Mouse (Mus musculus) myocyte (in vitro differentiated cells): ENCODE results near the gene Pprc1. TPM values are rescaled to one million over a fixed set of nuclear protein-coding genes. Genes with fewer than 3 reads are reported as not detected.

Experiments
- H3K27me3 ChIP-seq: one replicate; pipeline ENCODE4 v1.6.1; 2011; ENCODE audit not compliant: control insufficient read depth, insufficient read depth, insufficient read length
- H3K36me3 ChIP-seq: one replicate; pipeline ENCODE4 v1.6.1; 2011; ENCODE audit not compliant: control insufficient read depth, insufficient read depth
- H3K4me2 ChIP-seq: one replicate; pipeline ENCODE4 v1.6.1; 2011; ENCODE audit warnings: low read depth, control low read depth
- H3K4me3 ChIP-seq: one replicate; pipeline ENCODE4 v1.5.1; 2011; ENCODE audit warnings: mild to moderate bottlenecking, control low read depth, moderate library complexity
- H3K79me2 ChIP-seq: one replicate; pipeline ENCODE4 v1.6.1; 2011; ENCODE audit not compliant: control insufficient read depth, insufficient read depth
- H3ac ChIP-seq: one replicate; pipeline ENCODE4 v1.6.1; 2011; ENCODE audit not compliant: control insufficient read depth, insufficient read length
- CEBPB ChIP-seq: IDR thresholded peaks from 2 replicates; pipeline ENCODE4 v1.6.1; 2011; ENCODE audit warnings: mild to moderate bottlenecking, moderate library complexity; ENCODE audit not compliant: poor library complexity, insufficient read depth, severe bottlenecking
- E2F4 ChIP-seq: IDR thresholded peaks from one replicate; pipeline ENCODE4 v1.6.1; 2011; ENCODE audit warnings: mild to moderate bottlenecking, control low read depth, moderate library complexity; ENCODE audit not compliant: insufficient read depth
- MAX ChIP-seq: IDR thresholded peaks from one replicate; pipeline ENCODE4 v1.6.1; 2011; ENCODE audit warnings: low read depth, mild to moderate bottlenecking, control low read depth
- MYOD1 ChIP-seq, 3 experiments: IDR thresholded peaks; one replicate each; pipeline ENCODE4 v1.6.1; 2011; ENCODE audit warnings: control low read depth in 2 of 3, low read depth in 2 of 3, mild to moderate bottlenecking in 2 of 3, moderate library complexity in 1 of 3; ENCODE audit not compliant: insufficient read length in 2 of 3, control insufficient read depth in 1 of 3
- MYOG ChIP-seq, 3 experiments: IDR thresholded peaks; one replicate each; pipeline ENCODE4 v1.6.1; 2011; ENCODE audit warnings: control low read depth in 2 of 3, low read depth in 2 of 3, mild to moderate bottlenecking in 2 of 3; ENCODE audit not compliant: insufficient read length in 2 of 3, control insufficient read depth in 1 of 3, insufficient read depth in 1 of 3
- POLR2A ChIP-seq: IDR thresholded peaks from one replicate; pipeline ENCODE4 v1.6.1; 2011; ENCODE audit warnings: low read depth, mild to moderate bottlenecking, control low read depth, moderate library complexity; ENCODE audit not compliant: insufficient read length
- POLR2AphosphoS2 ChIP-seq: IDR thresholded peaks from one replicate; pipeline ENCODE4 v1.6.1; 2011; ENCODE audit warnings: low read depth, control low read depth; ENCODE audit not compliant: insufficient read length
- REST ChIP-seq: IDR thresholded peaks from one replicate; pipeline ENCODE4 v1.6.1; 2011; ENCODE audit warnings: mild to moderate bottlenecking, control low read depth, moderate library complexity; ENCODE audit not compliant: insufficient read depth, insufficient read length
- SRF ChIP-seq: IDR thresholded peaks from one replicate; pipeline ENCODE4 v1.6.1; 2011; ENCODE audit warnings: low read depth; ENCODE audit not compliant: control insufficient read depth, insufficient read length
- TCF12 ChIP-seq: IDR thresholded peaks from one replicate; pipeline ENCODE4 v1.6.1; 2011; ENCODE audit warnings: mild to moderate bottlenecking, control low read depth; ENCODE audit not compliant: poor library complexity, insufficient read depth, severe bottlenecking
- TCF3 ChIP-seq: IDR thresholded peaks from one replicate; pipeline ENCODE4 v1.6.1; 2011; ENCODE audit warnings: low read depth, control low read depth; ENCODE audit not compliant: insufficient read length
- USF1 ChIP-seq: IDR thresholded peaks from one replicate; pipeline ENCODE4 v1.6.1; 2011; ENCODE audit warnings: low read depth, mild to moderate bottlenecking, control low read depth, moderate library complexity
- polyA plus RNA-seq: library from polyadenylated mRNA; unstranded; fragments of >200 nt; fragmentation: generic; extraction: Trizol; gene quantifications from one replicate; pipeline ENCODE4 v1.2.1, GENCODE M21; 2012; ENCODE audit warnings: missing spikeins

The Pprc1 gene
- polyA plus RNA-seq, 1 experiment: 19.7 TPM

DNA sequence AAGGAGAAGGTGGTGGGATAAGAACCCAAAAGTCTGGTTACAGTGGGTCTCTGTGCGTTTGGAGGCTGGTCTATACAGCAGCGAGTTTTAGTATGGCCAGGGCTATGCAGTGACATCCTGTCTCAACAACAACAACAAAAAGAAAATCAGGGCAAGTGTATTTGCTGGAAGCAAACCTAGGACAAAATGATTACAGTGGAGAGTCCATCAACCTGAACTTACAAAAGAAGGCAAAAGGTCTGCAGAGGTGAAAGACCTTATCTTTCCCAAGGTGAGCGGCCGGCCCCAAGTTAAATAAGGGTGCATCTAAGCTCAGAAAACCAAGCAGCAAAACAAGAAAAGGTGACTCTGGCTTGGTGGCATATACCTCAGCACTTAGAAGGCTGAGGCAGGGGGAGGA, 47.0 kb downstream of the Pprc1 start:
- no peaks in the 10 kb centered on the region for H3K36me3 ChIP-seq
- TF ChIP-seq CEBPB (no peak), USF1 (no peak), E2F4 (no peak), TCF3 (no peak), POLR2AphosphoS2 (no peak), MAX (no peak), SRF (no peak), REST (no peak)
- H3K79me2 ChIP-seq: no peaks in the 10 kb centered on the region

DNA sequence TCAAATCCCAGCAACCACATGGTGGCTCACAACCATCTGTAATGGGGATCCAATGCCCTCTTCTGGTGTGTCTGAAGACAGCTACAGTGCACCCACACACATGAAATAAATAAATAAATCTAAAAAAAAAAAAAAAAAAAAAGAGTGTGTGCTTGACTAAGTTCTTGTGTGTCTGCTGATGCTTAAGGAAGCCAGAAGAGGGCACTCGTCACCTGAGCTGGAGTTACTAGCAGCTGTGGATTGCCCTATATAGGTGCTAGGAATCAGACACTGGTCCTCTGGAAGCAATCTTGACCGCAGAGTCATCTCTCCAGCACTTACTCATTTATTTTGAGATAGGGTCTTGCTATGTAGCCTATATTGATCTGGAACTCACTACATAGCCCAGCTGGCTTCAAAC, 49.5 kb downstream of the Pprc1 start:
- TF ChIP-seq TCF3: no peak
- no peak for TF ChIP-seq E2F4
- TF ChIP-seq MYOG (IDR thresholded peaks at IDR 0.05; ENCODE audit: control insufficient read depth in 1 of 3, insufficient read depth in 1 of 3, insufficient read length in 2 of 3, low read depth in 2 of 3): no peak
- TF ChIP-seq SRF: no peak
- TF ChIP-seq POLR2AphosphoS2: no peak
- TF ChIP-seq MAX: no peak
- TF ChIP-seq REST: no peak
- no peak for TF ChIP-seq CEBPB
- TF ChIP-seq TCF12: no peak
- TF ChIP-seq POLR2A: no peak
- no peak for TF ChIP-seq USF1
- TF ChIP-seq MYOD1 (IDR thresholded peaks at IDR 0.05; ENCODE audit: control insufficient read depth in 1 of 3, insufficient read length in 2 of 3, low read depth in 2 of 3): no peak
- no peaks in the 10 kb centered on the region for H3K27me3 ChIP-seq
- H3ac ChIP-seq: no peak overlapping the region
- no peaks in the 10 kb centered on the region for H3K79me2 ChIP-seq
- H3K36me3 ChIP-seq: no peaks in the 10 kb centered on the region
- no peak overlapping the region for H3K4me3 ChIP-seq
- no peak overlapping the region for H3K4me2 ChIP-seq

More for the DNA sequence above, 47.0 kb downstream of the Pprc1 start:
- no peak overlapping the region for H3ac ChIP-seq
- no peak overlapping the region for H3K4me2 ChIP-seq
- no peaks in the 10 kb centered on the region for H3K27me3 ChIP-seq
- H3K4me3 ChIP-seq: no peak overlapping the region

DNA sequence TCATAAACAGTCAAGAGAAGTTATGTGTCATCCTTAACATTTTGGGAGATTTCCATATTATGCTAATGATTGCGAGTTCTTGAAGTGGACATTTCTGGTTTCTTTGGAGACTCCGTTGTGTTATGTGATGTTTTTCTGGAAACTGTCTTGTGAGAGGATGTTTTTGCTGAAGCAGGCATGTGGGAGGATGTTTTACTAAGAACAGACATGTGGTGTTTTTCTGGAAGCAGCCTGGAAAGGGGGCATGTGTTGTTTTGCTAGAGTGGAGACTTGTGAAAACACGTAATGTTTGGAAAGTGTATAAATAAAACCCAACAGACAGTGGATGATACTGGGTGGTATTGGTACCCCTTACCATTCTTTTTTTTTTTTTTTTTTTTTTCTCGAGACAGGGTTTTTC, 50.6 kb downstream of the Pprc1 start:
- Histone ChIP-seq H3K36me3 (no peaks in the 10 kb centered on the region), H3K4me3 (no peak overlapping the region), H3K4me2 (no peak overlapping the region), H3K27me3 (no peaks in the 10 kb centered on the region), H3ac (no peak overlapping the region), H3K79me2 (no peaks in the 10 kb centered on the region)
- TF ChIP-seq TCF12 (no peak), E2F4 (no peak), POLR2AphosphoS2 (no peak), MAX (no peak), MYOG (IDR thresholded peaks at IDR 0.05; ENCODE audit: control insufficient read depth in 1 of 3, insufficient read depth in 1 of 3, insufficient read length in 2 of 3, low read depth in 2 of 3) (no peak), TCF3 (no peak), SRF (no peak), USF1 (no peak), CEBPB (no peak)

DNA sequence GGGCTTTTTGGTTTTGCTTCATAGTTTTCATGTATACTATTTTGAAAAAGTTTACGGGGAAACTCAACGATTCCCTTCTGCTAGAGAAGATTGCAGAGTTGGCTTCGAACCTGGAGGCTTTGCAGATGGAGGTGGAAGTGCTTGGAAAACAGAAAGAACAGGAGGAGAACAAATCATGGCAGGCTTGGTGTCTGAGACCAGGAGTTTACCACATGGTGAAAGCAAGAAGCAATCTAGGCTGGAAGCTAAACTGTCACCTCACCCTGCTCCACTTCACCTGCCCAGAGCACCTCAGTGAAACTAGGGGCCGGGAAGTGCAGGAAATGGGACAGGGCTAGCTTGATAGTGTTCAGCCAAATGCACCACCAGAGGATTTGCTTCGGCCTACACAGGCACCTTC, 51.7 kb downstream of the Pprc1 start:
- Histone ChIP-seq H3K4me3 (no peak overlapping the region), H3K79me2 (no peaks in the 10 kb centered on the region), H3ac (no peak overlapping the region), H3K27me3 (no peaks in the 10 kb centered on the region), H3K4me2 (no peak overlapping the region), H3K36me3 (no peaks in the 10 kb centered on the region)
- TF ChIP-seq REST: no peak
- no peak for TF ChIP-seq USF1
- TF ChIP-seq CEBPB: no peak
- no peak for TF ChIP-seq MYOD1 (IDR thresholded peaks at IDR 0.05; ENCODE audit: control insufficient read depth in 1 of 3, insufficient read length in 2 of 3, low read depth in 2 of 3)
- TF ChIP-seq POLR2AphosphoS2: no peak
- TF ChIP-seq MAX: no peak
- TF ChIP-seq E2F4: no peak
- no peak for TF ChIP-seq POLR2A
- TF ChIP-seq SRF: no peak
- no peak for TF ChIP-seq MYOG (IDR thresholded peaks at IDR 0.05; ENCODE audit: control insufficient read depth in 1 of 3, insufficient read depth in 1 of 3, insufficient read length in 2 of 3, low read depth in 2 of 3)
- TF ChIP-seq TCF3: no peak
- no peak for TF ChIP-seq TCF12

DNA sequence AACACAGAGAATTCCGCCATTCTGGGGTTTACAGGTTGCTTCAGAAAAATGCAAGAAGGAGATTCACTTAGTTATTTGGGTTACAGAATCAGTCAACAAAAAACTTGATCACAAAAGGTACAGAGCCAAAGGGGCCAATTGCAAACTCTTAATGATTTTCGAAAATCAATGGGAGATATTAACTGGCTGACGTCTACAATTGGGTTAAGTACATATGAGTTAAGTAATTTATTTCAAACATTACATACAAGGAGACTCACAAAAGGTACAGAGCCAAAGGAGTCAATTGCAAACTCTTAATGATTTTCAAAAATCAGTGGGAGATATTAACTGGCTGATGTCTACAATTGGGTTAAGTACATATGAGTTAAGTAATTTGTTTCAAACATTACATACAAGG, 54.9 kb downstream of the Pprc1 start:
- H3K4me2 ChIP-seq: no peak overlapping the region
- H3K79me2 ChIP-seq: no peaks in the 10 kb centered on the region
- no peaks in the 10 kb centered on the region for H3K27me3 ChIP-seq
- no peak for TF ChIP-seq MYOG (IDR thresholded peaks at IDR 0.05; ENCODE audit: control insufficient read depth in 1 of 3, insufficient read depth in 1 of 3, insufficient read length in 2 of 3, low read depth in 2 of 3)
- no peak for TF ChIP-seq TCF3
- H3K36me3 ChIP-seq: no peaks in the 10 kb centered on the region
- no peak overlapping the region for H3K4me3 ChIP-seq
- H3ac ChIP-seq: no peak overlapping the region
